Mouse (Mus musculus) 3T3-L1 (cell line): ENCODE results near the gene Thrb.
A peak's percentile ranks its signal among the peaks of the same experiment; 100 is the strongest.

Experiments
- DNase-seq: peaks from one replicate; pipeline ENCODE4 v3.0.0-alpha.2; 2015; ENCODE audit warnings: low read depth, low spot score

Thrb gene

GRCm38 (mm10) chr14:17868326-17868725 lies 208.3 kb downstream of the Thrb start:
- DNase-seq, result no peak

GRCm38 (mm10) chr14:17875946-17876345 lies 215.9 kb downstream of the Thrb start:
- DNase-seq, result no peak

GRCm38 (mm10) chr14:17879446-17879845 lies 219.4 kb downstream of the Thrb start:
- no peak for DNase-seq

- no peak for DNase-seq
These were observed 224.8 kb downstream of the Thrb start for GRCm38 (mm10) chr14:17884884-17885283.

GRCm38 (mm10) chr14:17885320-17885719 lies 225.3 kb downstream of the Thrb start:
- DNase-seq, result no peak

- no peak for DNase-seq
These were observed 234.7 kb downstream of the Thrb start for GRCm38 (mm10) chr14:17894791-17895190.

- DNase-seq, result no peak
These were observed 239.8 kb downstream of the Thrb start for GRCm38 (mm10) chr14:17899733-17900413.

GRCm38 (mm10) chr14:17900414-17900795 lies 240.3 kb downstream of the Thrb start:
- no peak for DNase-seq

GRCm38 (mm10) chr14:17902426-17902825 lies 242.4 kb downstream of the Thrb start:
- no peak for DNase-seq

- peak; percentile 32 for DNase-seq
These were observed 243.1 kb downstream of the Thrb start for GRCm38 (mm10) chr14:17903121-17903520.

GRCm38 (mm10) chr14:17904554-17904953 lies 244.5 kb downstream of the Thrb start:
- DNase-seq, result peak; percentile 24

GRCm38 (mm10) chr14:17905627-17906026 lies 245.6 kb downstream of the Thrb start:
- no peak for DNase-seq

- DNase-seq, result no peak
These were observed 246.9 kb downstream of the Thrb start for GRCm38 (mm10) chr14:17906931-17907330.

- peak; percentile 18 for DNase-seq
These were observed 251.1 kb downstream of the Thrb start for GRCm38 (mm10) chr14:17911157-17911556.

- DNase-seq, result no peak
These were observed 252.6 kb downstream of the Thrb start for GRCm38 (mm10) chr14:17912573-17913207.

- DNase-seq, result no peak
These were observed 255.5 kb downstream of the Thrb start for GRCm38 (mm10) chr14:17915556-17915955.

GRCm38 (mm10) chr14:17916651-17917050 lies 256.6 kb downstream of the Thrb start:
- DNase-seq, result peak; percentile 62

GRCm38 (mm10) chr14:17917124-17917763 lies 257.2 kb downstream of the Thrb start:
- peak; percentile 45 for DNase-seq

GRCm38 (mm10) chr14:17917899-17918298 lies 257.8 kb downstream of the Thrb start:
- peak; percentile 87 for DNase-seq

- DNase-seq, result no peak
These were observed 263.0 kb downstream of the Thrb start for GRCm38 (mm10) chr14:17922807-17923704.

GRCm38 (mm10) chr14:17927469-17927868 lies 267.4 kb downstream of the Thrb start:
- peak; percentile 59 for DNase-seq

- peak; percentile 17 for DNase-seq
These were observed 269.5 kb downstream of the Thrb start for GRCm38 (mm10) chr14:17929585-17929984.
